Mouse (Mus musculus): ENCODE data around the gene Smim6. TPM values are rescaled to one million over a fixed set of nuclear protein-coding genes. Genes with fewer than 3 reads are reported as not detected.

Gene Smim6
- total RNA-seq, 4 experiments from 2014 or later = not detected

DNA sequence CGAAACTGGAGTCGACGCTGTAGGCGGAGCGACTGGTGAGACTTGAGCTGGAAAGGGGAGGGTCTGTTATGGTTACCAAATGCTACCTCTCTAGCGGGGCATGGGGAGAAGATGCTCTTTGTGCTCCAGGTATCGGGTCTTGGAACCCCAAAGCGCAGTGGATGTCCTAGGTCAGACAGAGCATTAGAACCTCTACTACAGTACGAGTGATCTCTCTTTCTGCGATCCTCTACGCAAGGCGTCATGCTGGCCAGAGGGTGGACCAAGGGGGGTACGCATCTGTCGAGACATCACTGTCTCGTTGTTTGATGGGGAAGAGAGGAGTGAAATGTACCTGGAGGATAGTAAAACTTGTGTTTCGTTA lies 21.9 kb downstream of the Smim6 start:
- no peak for DNase-seq (ENCODE audit: low spot score in 2 of 2)

DNA sequence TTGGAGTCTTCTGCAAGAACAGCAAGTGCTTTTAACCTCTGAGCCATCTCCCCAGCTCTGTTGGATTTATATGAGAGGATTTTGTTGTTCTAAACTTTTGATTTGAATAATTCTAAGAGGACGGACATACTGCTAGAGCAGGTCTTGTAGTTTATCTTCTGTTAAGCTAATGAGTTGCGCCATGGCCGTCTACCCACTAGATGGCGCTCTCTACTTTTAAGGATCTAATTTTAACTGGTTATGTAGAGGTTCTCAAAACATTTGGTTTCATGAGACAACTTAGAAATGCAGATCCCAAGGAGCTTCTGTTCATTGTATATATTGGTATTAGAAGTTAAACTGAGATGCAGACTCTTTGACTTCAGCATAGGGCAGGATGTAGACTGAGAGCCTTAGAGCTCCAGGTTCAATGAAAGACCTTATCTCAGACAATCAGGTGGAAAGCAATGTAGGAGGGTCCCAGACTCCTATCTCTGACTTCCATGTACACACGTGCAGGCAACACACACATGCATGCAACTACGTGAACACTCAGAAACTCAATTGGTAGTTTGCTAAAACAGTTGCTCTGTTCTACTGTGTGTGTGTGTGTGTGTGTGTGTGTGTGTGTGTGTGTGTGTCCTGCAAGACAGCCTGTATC lies 28.0 kb downstream of the Smim6 start:
- DNase-seq (ENCODE audit: low spot score in 2 of 2) = peak; percentile 52 to 80

DNA sequence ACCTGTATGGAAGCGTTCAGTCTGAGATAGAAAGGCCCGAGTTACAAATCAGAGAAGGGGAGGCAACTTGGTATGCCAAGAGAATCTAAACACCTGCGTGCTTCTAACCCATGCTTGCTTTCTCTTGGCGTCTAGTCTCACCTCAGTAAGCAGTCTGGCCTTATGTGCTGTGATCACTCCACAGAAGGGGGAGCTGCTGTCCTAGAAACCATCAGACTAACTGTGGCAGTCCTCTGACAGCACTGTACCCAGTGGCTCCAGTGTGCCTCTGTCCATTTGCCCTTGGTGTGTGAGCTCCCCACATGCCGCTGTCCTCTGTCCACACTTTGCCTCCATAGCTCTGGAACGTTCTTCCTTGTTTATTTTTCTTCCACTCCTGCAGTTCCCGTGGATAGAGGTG lies 30.2 kb downstream of the Smim6 start:
- no peak for DNase-seq (ENCODE audit: low spot score in 2 of 2)

DNA sequence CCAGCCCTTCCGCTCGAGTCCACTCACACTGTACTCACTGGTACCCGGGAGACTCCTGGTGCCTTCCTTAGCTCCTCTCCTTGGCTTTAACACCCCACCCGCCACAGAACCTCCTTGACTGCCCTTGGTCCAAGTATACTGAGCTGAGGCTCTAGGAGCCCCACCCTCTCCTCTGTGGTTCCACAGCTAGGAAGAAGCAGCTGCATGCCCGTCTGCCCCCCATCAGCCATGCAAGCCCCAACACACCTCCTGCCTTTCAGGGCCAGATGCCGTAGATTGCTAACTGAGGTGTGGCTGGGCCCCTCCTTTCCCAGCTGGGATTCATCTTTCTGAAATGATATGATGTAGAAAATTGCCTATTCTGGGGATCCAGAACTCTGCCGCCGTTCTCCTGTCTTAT lies 33.4 kb downstream of the Smim6 start:
- DNase-seq (ENCODE audit: low spot score in 2 of 2) = no peak

DNA sequence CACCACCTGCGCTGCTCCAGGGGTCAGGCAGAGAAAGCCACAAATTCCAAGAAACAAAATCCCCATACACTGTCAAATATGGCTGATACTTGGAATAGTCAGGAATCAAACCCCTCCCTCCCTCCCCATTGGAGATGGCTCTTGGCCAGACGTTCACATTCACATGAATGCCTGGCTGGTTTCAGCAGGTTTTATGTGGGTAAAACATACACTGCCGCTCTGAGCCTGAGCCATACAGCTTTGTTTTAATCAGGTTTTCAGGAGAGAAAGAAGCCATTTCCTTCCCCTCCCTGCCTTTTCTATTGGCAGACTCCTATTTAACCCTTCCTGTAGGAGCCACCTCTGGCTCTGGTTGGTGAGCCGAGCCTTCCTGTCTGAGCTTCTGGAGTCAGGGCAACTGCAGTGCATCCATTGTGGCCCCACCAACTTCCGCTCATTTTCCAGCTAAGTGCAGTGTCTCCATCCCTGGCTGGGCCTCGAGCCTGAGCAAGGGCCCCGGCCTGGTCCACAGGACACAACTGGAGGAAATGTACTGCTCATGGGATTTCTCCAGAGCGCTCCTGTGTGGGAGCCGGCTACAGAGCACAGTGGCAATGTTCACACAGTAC lies 34.5 kb downstream of the Smim6 start:
- DNase-seq (ENCODE audit: low spot score in 2 of 2) = no peak

DNA sequence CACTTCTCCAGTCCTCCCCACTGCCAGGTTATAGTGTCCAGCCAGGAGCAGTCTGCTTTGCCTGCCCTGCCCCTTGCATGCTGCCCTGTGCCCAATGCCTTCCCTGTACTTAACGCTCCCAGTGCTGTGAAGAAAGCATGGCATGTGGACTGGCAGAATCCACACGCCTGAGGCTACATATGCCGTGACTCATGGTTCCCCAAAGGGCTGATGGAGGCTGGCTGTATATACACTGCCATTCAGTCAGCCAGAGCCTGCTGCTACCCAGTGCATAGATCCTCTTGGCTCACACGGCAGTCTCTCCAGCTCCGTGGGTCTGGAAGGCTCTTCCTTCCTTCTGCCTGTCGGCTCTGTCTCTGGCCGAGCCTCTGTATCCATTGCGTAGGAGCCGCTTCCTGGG lies 36.5 kb downstream of the Smim6 start:
- no peak for DNase-seq (ENCODE audit: low spot score in 2 of 2)

DNA sequence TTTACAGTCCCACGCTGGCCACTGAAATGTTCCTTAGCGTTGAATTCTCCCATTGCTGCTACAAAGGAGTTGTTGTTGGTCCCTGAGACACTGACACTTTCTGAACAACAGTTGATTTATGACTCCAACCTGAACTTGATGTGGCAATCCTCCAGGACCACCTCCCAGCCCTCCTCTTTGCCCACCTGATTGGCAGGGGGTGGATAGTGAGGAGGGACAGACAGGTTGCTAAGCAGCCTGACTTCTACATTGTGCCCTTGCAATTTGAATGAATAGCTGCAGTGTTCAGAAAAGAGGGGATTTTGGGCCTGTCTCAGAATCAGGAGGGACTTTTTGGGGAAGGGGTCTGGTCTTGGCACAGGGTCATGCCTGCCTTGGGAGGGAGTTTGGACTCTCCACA lies 38.9 kb downstream of the Smim6 start:
- DNase-seq (ENCODE audit: low spot score in 2 of 2) = no peak

DNA sequence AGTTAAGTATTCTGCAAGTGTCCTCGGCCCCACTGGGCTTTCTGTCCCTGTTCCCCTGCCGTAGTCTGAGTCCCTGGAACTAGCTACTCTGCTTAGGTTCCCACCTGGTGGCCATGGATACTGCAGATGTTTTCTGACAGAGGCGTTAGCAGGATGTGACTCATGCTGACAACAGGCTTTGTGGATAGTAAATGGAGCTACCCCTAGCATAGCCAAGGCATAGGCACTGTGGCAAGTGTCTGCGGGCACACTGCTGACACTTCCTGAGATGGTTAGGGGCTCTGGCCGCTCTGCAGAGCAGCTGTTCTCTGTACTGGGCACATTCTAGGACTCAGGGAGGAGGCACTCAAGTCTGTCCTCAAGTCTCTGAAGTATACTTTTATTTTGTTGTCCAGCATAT lies 42.9 kb downstream of the Smim6 start:
- DNase-seq (ENCODE audit: low spot score in 2 of 2) = no peak

DNA sequence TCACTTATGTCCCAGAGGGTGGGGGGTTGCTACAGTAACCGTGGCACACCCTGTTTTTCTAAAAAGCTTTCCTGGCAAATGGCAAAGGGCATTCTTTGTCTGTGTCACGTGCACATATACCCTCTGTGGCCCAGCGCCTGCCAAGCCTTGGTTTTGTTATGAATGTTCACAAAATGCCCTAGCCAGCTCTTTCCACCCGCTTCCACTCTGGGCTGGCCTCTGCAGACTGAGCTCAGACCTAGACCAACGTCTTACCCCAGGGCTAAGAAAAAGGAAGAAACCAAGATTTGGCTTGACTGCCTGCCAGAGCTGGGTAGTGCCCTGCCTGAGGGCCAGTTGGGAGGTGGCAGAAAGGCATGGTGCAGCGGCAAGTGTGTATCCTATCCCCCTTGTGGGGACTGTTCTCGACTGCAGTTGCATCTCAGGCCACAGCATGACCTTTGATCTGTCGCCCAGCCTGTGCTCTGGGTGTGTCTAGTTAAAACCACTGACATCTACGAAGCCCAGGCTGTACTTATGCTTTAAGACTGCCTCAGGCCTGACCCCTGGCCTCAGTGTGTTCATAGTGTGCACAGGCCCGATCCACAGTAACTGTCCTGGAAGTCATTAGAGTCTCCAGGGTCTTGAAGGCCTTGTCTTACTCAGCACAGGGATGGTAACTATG lies 43.5 kb downstream of the Smim6 start:
- DNase-seq (ENCODE audit: low spot score in 2 of 2) = no peak

DNA sequence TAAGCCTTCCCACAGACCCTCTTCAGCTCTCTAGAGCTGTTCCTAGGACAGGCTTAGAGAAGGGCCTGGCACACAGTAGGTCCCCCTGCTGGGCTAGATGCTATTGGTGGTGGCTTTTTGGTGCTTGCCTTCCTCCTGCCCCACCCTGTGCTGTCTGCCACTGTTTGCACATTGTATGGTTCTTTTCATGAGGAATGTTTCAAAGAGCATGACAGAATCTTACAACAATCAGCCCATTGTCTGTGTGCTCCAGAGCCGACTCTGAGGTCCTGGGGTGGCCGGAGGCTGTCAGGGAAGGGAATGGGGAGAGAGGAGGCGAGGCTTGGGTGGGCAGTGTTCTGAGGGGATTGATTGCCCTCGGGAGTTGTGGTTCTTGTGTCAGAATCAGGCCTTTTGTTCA lies 44.6 kb downstream of the Smim6 start:
- DNase-seq (ENCODE audit: low spot score in 2 of 2) = peak in 1 of 2 experiments; percentile 30

DNA sequence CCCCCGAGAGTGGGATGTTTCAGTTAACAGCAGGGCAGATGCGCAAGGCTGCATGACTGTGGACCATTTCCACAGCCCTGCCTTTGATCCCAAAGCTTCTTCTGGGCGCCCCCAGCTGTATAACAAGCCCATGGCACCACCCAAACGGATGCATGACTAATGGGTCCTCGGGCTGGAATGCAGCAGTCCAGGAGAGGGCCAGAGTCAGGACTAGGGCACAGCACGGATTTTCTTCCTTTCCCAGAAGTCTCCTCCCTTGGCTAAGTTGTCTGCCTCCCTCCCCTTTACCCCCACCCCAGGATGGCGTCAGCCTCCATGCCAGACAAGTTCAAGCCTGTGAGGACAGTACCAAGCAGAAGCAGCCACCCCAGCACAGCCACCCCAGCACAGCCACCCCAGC lies 46.2 kb downstream of the Smim6 start:
- no peak for DNase-seq (ENCODE audit: low spot score in 2 of 2)

DNA sequence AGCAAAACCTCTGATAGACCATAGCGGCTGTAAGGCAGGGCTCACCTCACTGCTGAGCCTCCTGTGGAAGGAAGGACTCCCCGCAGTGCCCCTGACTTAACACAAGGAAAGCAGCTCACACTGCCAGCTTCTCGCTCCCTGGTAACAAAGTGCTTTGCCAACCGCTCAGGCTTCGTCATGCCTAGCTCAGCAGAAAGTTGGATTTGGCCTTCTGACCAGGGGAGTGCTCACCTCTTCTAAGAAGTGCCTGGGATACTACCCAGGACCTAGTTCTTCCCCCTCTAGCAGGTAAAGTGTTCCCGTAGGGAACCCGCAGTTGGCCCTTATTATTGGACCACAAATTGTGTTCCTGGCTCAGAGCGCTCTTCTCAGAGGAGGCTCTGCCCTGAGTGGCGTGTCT lies 47.2 kb downstream of the Smim6 start:
- DNase-seq (ENCODE audit: low spot score in 2 of 2) = no peak

DNA sequence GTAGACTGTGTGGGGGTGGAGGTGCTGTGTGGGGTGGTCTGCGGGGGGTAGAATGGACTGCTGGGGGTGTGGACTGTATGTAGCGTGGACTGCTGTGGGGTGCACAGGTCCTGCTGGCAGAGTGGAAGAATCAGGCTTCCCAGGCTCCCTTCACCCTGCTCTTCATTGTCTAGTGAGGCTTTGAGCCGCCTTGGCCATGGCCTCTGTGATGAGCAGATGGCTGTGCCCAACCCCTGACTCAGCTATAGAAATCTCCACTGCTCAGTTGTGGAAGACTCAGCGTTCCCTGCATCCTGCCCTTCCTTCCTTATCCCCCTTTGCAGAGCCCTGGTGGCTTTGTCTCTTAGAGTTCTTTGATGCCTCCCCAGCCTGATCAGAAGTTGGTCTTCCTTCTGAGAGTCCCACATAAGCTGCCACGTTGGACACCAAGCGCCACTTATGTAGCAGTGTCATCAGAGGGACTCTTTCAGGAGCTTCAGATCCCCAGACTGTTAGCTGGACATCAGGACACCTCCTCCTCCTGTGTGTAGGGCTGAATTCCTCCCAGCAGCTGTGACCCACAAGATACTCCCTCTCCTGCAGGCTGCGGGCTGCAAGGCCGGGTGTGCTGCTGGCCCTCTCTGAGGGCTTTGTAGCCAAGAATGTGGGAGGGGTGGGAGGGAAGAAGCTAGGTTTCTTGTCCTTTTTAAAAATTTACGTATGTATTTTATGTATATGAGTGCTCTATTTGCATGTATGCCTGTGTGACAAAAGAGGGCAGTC lies 51.0 kb downstream of the Smim6 start:
- DNase-seq (ENCODE audit: low spot score in 2 of 2) = no peak

Other genes starting within 250 kb of the Smim6 start
- gene Grb2, start 203.4 kb upstream of the Smim6 start, total RNA-seq (2022) = 100 to 1,000 TPM; 179 to 220 (median 196) TPM
- gene Tmem94, start 146.6 kb upstream of the Smim6 start, total RNA-seq (2022) = 10 to 100 TPM; 49.7 to 64.2 (median 52.3) TPM
- 10 to 100 TPM; 17.1 to 21.7 (median 20.0) TPM for gene Caskin2, start 98.4 kb upstream of the Smim6 start, total RNA-seq (2022)
- gene Tsen54, start 97.3 kb upstream of the Smim6 start, total RNA-seq (2022) = 10 to 100 TPM; 12.5 to 18.7 (median 16.9) TPM
- 1 to 10 TPM; 1.6 to 4.2 (median 2.4) TPM for gene Llgl2, start 88.0 kb upstream of the Smim6 start, total RNA-seq (2022)
- 1 to 10 TPM in 1 of 4 experiments, under 1 TPM in 3; 0.11 to 1.2 (median 0.56) TPM for gene Myo15b, start 53.6 kb upstream of the Smim6 start, total RNA-seq (2022)
- under 1 TPM; 0.57 to 0.96 (median 0.66) TPM for gene Smim5, start 12.1 kb upstream of the Smim6 start, total RNA-seq (2022)
- 10 to 100 TPM; 39.7 to 60.3 (median 44.3) TPM for gene Sap30bp, start 21.3 kb downstream of the Smim6 start, total RNA-seq (2022)
- 10 to 100 TPM; 27.4 to 32.5 (median 30.3) TPM for gene Recql5, start 21.5 kb downstream of the Smim6 start, total RNA-seq (2022)
- gene Itgb4, start 62.7 kb downstream of the Smim6 start, total RNA-seq (2022) = 10 to 100 TPM in 3 of 4 experiments, 1 to 10 TPM in 1; 6.7 to 13.0 (median 11.3) TPM
- 10 to 100 TPM; 11.6 to 20.7 (median 16.1) TPM for gene Galk1, start 100.7 kb downstream of the Smim6 start, total RNA-seq (2022)
- 100 to 1,000 TPM; 243 to 308 (median 280) TPM for gene H3f3b, start 115.9 kb downstream of the Smim6 start, total RNA-seq (2022)
- gene Unk, start 118.3 kb downstream of the Smim6 start, total RNA-seq (2022) = 10 to 100 TPM; 26.3 to 31.6 (median 28.2) TPM
- 1 to 10 TPM; 1.5 to 3.6 (median 2.3) TPM for gene Unc13d, start 165.9 kb downstream of the Smim6 start, total RNA-seq (2022)
- 100 to 1,000 TPM; 387 to 440 (median 429) TPM for gene Wbp2, start 175.0 kb downstream of the Smim6 start, total RNA-seq (2022)
- 10 to 100 TPM in 1 of 4 experiments, 1 to 10 TPM in 3; 5.0 to 13.0 (median 8.2) TPM for gene Trim47, start 215.2 kb downstream of the Smim6 start, total RNA-seq (2022)
- gene Trim65, start 219.1 kb downstream of the Smim6 start, total RNA-seq (2022) = 1 to 10 TPM; 7.2 to 10.0 (median 7.9) TPM
- gene Mrpl38, start 226.9 kb downstream of the Smim6 start, total RNA-seq (2022) = 10 to 100 TPM; 56.1 to 66.6 (median 62.8) TPM